Mouse (Mus musculus): ENCODE results near the gene Clpp. TPM values are rescaled to one million over a fixed set of nuclear protein-coding genes. Genes with fewer than 3 reads are reported as not detected.

Gene Clpp
- total RNA-seq (2014; rRNA removed) (105 and 109 TPM in 2 replicates), polyA plus RNA-seq (2015; fragmentation: Nextera tagmentation; extraction: Ambion mirVana) (159 and 185 TPM in 2 replicates)

GRCm38 (mm10) chr17:56990115-56990746, at the start of gene Clpp:
Clpp (plus strand) TSS chr17:56990305.
- WGBS, result 2% methylated on average over 52 of the region's 52 CpGs
- DNase-seq, result peak; percentile 97

GRCm38 (mm10) chr17:56950915-56951314, 39.2 kb upstream of the Clpp start:
- H3K4me3 ChIP-seq (ENCODE audit: low read depth, low read length), result no peak overlapping the region
- no peaks in the 10 kb centered on the region for H3K4me1 ChIP-seq (ENCODE audit: insufficient read depth)
- TF ChIP-seq CTCF (IDR thresholded peaks at IDR 0.05; ENCODE audit: low read depth), result peak; percentile 56
- H3K9ac ChIP-seq, result no peak overlapping the region
- no peaks in the 10 kb centered on the region for H3K36me3 ChIP-seq (ENCODE audit: insufficient read depth)
- DNase-seq (peak; percentile 31), ATAC-seq (no peak)
- H3K27ac ChIP-seq (ENCODE audit: low read depth, low read length), result no peak overlapping the region
- H3K4me2 ChIP-seq (ENCODE audit: low read depth), result no peak overlapping the region
- H3K9me3 ChIP-seq (ENCODE audit: low read length), result no peaks in the 10 kb centered on the region
- no peaks in the 10 kb centered on the region for H3K27me3 ChIP-seq (ENCODE audit: insufficient read depth, low read length)
- WGBS, result 14% methylated on average over 3 of the region's 3 CpGs

More at GRCm38 (mm10) chr17:56990115-56990746, at the start of gene Clpp:
- H3K36me3 ChIP-seq (ENCODE audit: insufficient read depth), result peaks cover 31% of the 10 kb centered on the region
- no peaks in the 10 kb centered on the region for H3K27me3 ChIP-seq (ENCODE audit: insufficient read depth, low read length)
- no peaks in the 10 kb centered on the region for H3K9me3 ChIP-seq (ENCODE audit: low read length)
- H3K27ac ChIP-seq (ENCODE audit: low read depth, low read length), result peak within 1 kb of the TSS; percentile 79
- H3K4me3 ChIP-seq (ENCODE audit: low read depth, low read length), result peak within 1 kb of the TSS; percentile 69
- peak; percentile 99 for ATAC-seq
- H3K9ac ChIP-seq, result peak within 1 kb of the TSS; percentile 85
- no peak for TF ChIP-seq CTCF (IDR thresholded peaks at IDR 0.05; ENCODE audit: low read depth)
- peaks cover 8% of the 10 kb centered on the region; the same call in 1 of the 2 replicates for H3K4me1 ChIP-seq (ENCODE audit: insufficient read depth)
- peak within 1 kb of the TSS; percentile 69 for H3K4me2 ChIP-seq (ENCODE audit: low read depth)

GRCm38 (mm10) chr17:56952639-56953038, 37.5 kb upstream of the Clpp start:
- Histone ChIP-seq H3K9ac (no peak overlapping the region), H3K27ac (ENCODE audit: low read depth, low read length) (no peak overlapping the region), H3K36me3 (ENCODE audit: insufficient read depth) (no peaks in the 10 kb centered on the region), H3K4me2 (ENCODE audit: low read depth) (no peak overlapping the region), H3K4me3 (ENCODE audit: low read depth, low read length) (no peak overlapping the region), H3K9me3 (ENCODE audit: low read length) (no peaks in the 10 kb centered on the region), H3K27me3 (ENCODE audit: insufficient read depth, low read length) (no peaks in the 10 kb centered on the region), H3K4me1 (ENCODE audit: insufficient read depth) (no peaks in the 10 kb centered on the region)
- TF ChIP-seq CTCF (IDR thresholded peaks at IDR 0.05; ENCODE audit: low read depth), result no peak
- no peak for DNase-seq
- ATAC-seq, result no peak
- 100% methylated on average over 1 of the region's 1 CpGs for WGBS

GRCm38 (mm10) chr17:56954871-56955270, 35.2 kb upstream of the Clpp start:
- no peaks in the 10 kb centered on the region for H3K9me3 ChIP-seq (ENCODE audit: low read length)
- no peak for ATAC-seq
- H3K36me3 ChIP-seq (ENCODE audit: insufficient read depth), result no peaks in the 10 kb centered on the region
- no peak overlapping the region for H3K4me3 ChIP-seq (ENCODE audit: low read depth, low read length)
- H3K4me1 ChIP-seq (ENCODE audit: insufficient read depth), result no peaks in the 10 kb centered on the region
- WGBS, result 88% methylated on average over 7 of the region's 7 CpGs
- no peak overlapping the region for H3K4me2 ChIP-seq (ENCODE audit: low read depth)
- no peak overlapping the region for H3K27ac ChIP-seq (ENCODE audit: low read depth, low read length)
- no peaks in the 10 kb centered on the region for H3K27me3 ChIP-seq (ENCODE audit: insufficient read depth, low read length)
- no peak for DNase-seq
- H3K9ac ChIP-seq, result no peak overlapping the region
- TF ChIP-seq CTCF (IDR thresholded peaks at IDR 0.05; ENCODE audit: low read depth), result no peak

GRCm38 (mm10) chr17:56957763-56958429, 32.2 kb upstream of the Clpp start:
- H3K27ac ChIP-seq (ENCODE audit: low read depth, low read length), result no peak overlapping the region
- WGBS, result 34% methylated on average over 11 of the region's 11 CpGs
- no peaks in the 10 kb centered on the region for H3K27me3 ChIP-seq (ENCODE audit: insufficient read depth, low read length)
- no peak for TF ChIP-seq CTCF (IDR thresholded peaks at IDR 0.05; ENCODE audit: low read depth)
- ATAC-seq (no peak), DNase-seq (no peak)
- no peak overlapping the region for H3K4me2 ChIP-seq (ENCODE audit: low read depth)
- no peak overlapping the region for H3K4me3 ChIP-seq (ENCODE audit: low read depth, low read length)
- H3K9me3 ChIP-seq (ENCODE audit: low read length), result no peaks in the 10 kb centered on the region
- H3K36me3 ChIP-seq (ENCODE audit: insufficient read depth), result no peaks in the 10 kb centered on the region
- H3K4me1 ChIP-seq (ENCODE audit: insufficient read depth), result no peaks in the 10 kb centered on the region
- no peak overlapping the region for H3K9ac ChIP-seq

GRCm38 (mm10) chr17:56958667-56959066, 31.4 kb upstream of the Clpp start:
- no peak for DNase-seq
- H3K4me3 ChIP-seq (ENCODE audit: low read depth, low read length), result no peak overlapping the region
- no peak overlapping the region for H3K27ac ChIP-seq (ENCODE audit: low read depth, low read length)
- H3K9ac ChIP-seq, result no peak overlapping the region
- ATAC-seq, result no peak
- H3K27me3 ChIP-seq (ENCODE audit: insufficient read depth, low read length), result no peaks in the 10 kb centered on the region
- 85% methylated on average over 4 of the region's 4 CpGs for WGBS
- no peaks in the 10 kb centered on the region for H3K4me1 ChIP-seq (ENCODE audit: insufficient read depth)
- no peaks in the 10 kb centered on the region for H3K9me3 ChIP-seq (ENCODE audit: low read length)
- no peak for TF ChIP-seq CTCF (IDR thresholded peaks at IDR 0.05; ENCODE audit: low read depth)
- H3K36me3 ChIP-seq (ENCODE audit: insufficient read depth), result no peaks in the 10 kb centered on the region
- no peak overlapping the region for H3K4me2 ChIP-seq (ENCODE audit: low read depth)

GRCm38 (mm10) chr17:56961880-56962279, 28.2 kb upstream of the Clpp start:
- no peaks in the 10 kb centered on the region for H3K27me3 ChIP-seq (ENCODE audit: insufficient read depth, low read length)
- H3K4me1 ChIP-seq (ENCODE audit: insufficient read depth), result no peaks in the 10 kb centered on the region
- 91% methylated on average over 4 of the region's 4 CpGs for WGBS
- ATAC-seq (no peak), DNase-seq (no peak)
- TF ChIP-seq CTCF (IDR thresholded peaks at IDR 0.05; ENCODE audit: low read depth), result no peak
- H3K9ac ChIP-seq, result no peak overlapping the region
- H3K9me3 ChIP-seq (ENCODE audit: low read length), result no peaks in the 10 kb centered on the region
- no peak overlapping the region for H3K4me2 ChIP-seq (ENCODE audit: low read depth)
- no peaks in the 10 kb centered on the region for H3K36me3 ChIP-seq (ENCODE audit: insufficient read depth)
- no peak overlapping the region for H3K4me3 ChIP-seq (ENCODE audit: low read depth, low read length)
- H3K27ac ChIP-seq (ENCODE audit: low read depth, low read length), result no peak overlapping the region

Data from forebrain, postnatal 0 days (tissue).